Mouse (Mus musculus): ENCODE measurements around the gene 1110051M20Rik.

- TF ChIP-seq CTCF (IDR thresholded peaks at IDR 0.05; ENCODE audit: low read depth, low read length) (no peak), EP300 (IDR thresholded peaks at IDR 0.05; ENCODE audit: insufficient read depth, low read depth, low read length) (0 out of 2 replicates have a peak, but pooled peaks have one; percentile 2)
Measured at GRCm38 (mm10) chr2:91256256-91257125, 188.0 kb downstream of the 1110051M20Rik start.
